Mouse (Mus musculus): Measurements from ENCODE around the gene Synpr. TPM values are rescaled to one million over a fixed set of nuclear protein-coding genes. Genes with fewer than 3 reads are reported as not detected.

Gene Synpr
- 0.27 and 0.38 TPM in 2 replicates for polyA plus RNA-seq (2012; rRNA removed; ENCODE audit: low replicate concordance)

GRCm38 (mm10) chr14:13284091-13284844, at the start of gene Synpr:
Synpr (plus strand) TSS chr14:13284780.

